15 mouse cellular contexts compared by ENCODE assay signal in genomic region chr10:73828781-73829180, GRCm38 (mm10).
"Had no signal": no experiment of that assay in that cellular context is flagged by ENCODE, and none has a peak within 500 bp of the region (broad histone marks: within the 10 kb centered on the region; RNA-seq: fewer than 3 reads in every experiment).

No protein-coding gene starts in this region.

- DNase-seq: cerebellum, adult 9-11 months; cerebellum, postnatal 10 days; cerebellum, postnatal 14 days; cerebellum, postnatal 25 days; cerebellum, postnatal 36 days; embryo, embryonic 11 days; forebrain, postnatal 0 days; gastrocnemius, adult 2 months; gastrocnemius, postnatal 10 days; gastrocnemius, postnatal 14 days; gastrocnemius, postnatal 25 days; gastrocnemius, postnatal 36 days; heart, adult 11 months; heart, adult 18-20 months; heart, adult 2 months had no signal
